Mouse (Mus musculus): Measurements from ENCODE around the gene Anks1b. TPM values are rescaled to one million over a fixed set of nuclear protein-coding genes. Genes with fewer than 3 reads are reported as not detected.

Gene Anks1b
- polyA plus RNA-seq, 1 experiment from 2014 or later, result 1.8 TPM

DNA sequence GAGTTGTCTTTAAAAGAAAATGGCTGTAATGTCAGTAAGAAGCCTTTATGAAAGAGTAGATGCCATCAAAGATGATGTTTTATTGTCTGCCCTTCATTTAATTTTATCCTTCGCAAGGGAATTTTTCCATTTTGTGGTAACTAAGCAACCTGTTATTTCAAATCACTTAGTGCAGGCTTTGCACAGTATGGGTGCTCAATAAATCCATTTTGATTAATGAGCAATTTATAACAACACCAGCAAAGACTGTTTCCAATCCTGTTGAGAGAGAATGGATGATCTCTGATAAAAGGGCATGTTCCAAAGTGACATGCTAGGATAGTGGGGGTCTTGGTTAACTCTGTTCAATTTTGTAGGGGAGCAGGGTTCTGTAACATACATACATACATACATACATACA is 398.0 kb downstream of the Anks1b start:
- ATAC-seq (ENCODE audit: low FRiP score, low TSS enrichment) (no peak), DNase-seq (ENCODE audit: low spot score) (no peak)
- TF ChIP-seq EP300 (optimal IDR thresholded peaks at IDR 0.05) (no peak), CTCF (IDR thresholded peaks at IDR 0.05; ENCODE audit: low read depth) (no peak)
- H3K4me2 ChIP-seq (replicated peaks; ENCODE audit: low read depth), result no peak overlapping the region
- no peak overlapping the region for H3K4me3 ChIP-seq (ENCODE audit: low read depth, low read length)
- H3K27me3 ChIP-seq (ENCODE audit: control insufficient read depth, insufficient read depth, low read length), result no peaks in the 10 kb centered on the region
- H3K4me1 ChIP-seq (replicated peaks; ENCODE audit: control insufficient read depth, insufficient read depth), result no peaks in the 10 kb centered on the region
- no peaks in the 10 kb centered on the region for H3K36me3 ChIP-seq (ENCODE audit: control insufficient read depth, insufficient read depth, low read length)
- no peak overlapping the region for H3K9ac ChIP-seq (ENCODE audit: low read length)
- H3K9me3 ChIP-seq (ENCODE audit: control insufficient read depth, low read length), result no peaks in the 10 kb centered on the region
- whole genome bisulfite sequencing, result 91% methylated on average over 1 of the region's 1 CpGs
- H3K27ac ChIP-seq (replicated peaks), result no peak overlapping the region

DNA sequence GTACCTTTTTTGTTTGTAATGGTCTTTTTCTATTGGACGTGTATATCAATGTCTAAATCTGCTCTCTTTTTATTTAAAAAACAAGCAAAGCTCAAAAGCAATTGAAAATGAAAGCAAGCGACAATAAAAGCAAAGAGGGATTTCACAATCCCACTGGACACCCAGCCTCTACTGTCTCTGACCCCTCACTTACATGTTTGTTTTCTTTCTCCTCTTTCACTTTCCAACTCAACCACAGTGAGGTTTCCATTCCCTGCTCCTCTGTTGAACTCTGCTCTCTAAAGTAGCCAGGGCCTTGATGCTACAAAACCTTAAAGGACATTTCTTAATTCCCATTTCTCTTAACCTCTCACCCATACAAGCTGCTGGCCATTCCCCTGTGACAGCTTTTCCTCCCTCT is 400.0 kb downstream of the Anks1b start:
- no peak overlapping the region for H3K4me2 ChIP-seq (replicated peaks; ENCODE audit: low read depth)
- no peak for DNase-seq (ENCODE audit: low spot score)
- no peaks in the 10 kb centered on the region for H3K36me3 ChIP-seq (ENCODE audit: control insufficient read depth, insufficient read depth, low read length)
- no peak for TF ChIP-seq EP300 (optimal IDR thresholded peaks at IDR 0.05)
- no peak for TF ChIP-seq CTCF (IDR thresholded peaks at IDR 0.05; ENCODE audit: low read depth)
- no peak overlapping the region for H3K4me3 ChIP-seq (ENCODE audit: low read depth, low read length)
- no peaks in the 10 kb centered on the region for H3K4me1 ChIP-seq (replicated peaks; ENCODE audit: control insufficient read depth, insufficient read depth)
- ATAC-seq (ENCODE audit: low FRiP score, low TSS enrichment), result no peak
- 60% methylated on average over 2 of the region's 2 CpGs for WGBS
- H3K9ac ChIP-seq (ENCODE audit: low read length), result no peak overlapping the region
- H3K9me3 ChIP-seq (ENCODE audit: control insufficient read depth, low read length), result no peaks in the 10 kb centered on the region
- H3K27ac ChIP-seq (replicated peaks), result no peak overlapping the region
- no peaks in the 10 kb centered on the region for H3K27me3 ChIP-seq (ENCODE audit: control insufficient read depth, insufficient read depth, low read length)

DNA sequence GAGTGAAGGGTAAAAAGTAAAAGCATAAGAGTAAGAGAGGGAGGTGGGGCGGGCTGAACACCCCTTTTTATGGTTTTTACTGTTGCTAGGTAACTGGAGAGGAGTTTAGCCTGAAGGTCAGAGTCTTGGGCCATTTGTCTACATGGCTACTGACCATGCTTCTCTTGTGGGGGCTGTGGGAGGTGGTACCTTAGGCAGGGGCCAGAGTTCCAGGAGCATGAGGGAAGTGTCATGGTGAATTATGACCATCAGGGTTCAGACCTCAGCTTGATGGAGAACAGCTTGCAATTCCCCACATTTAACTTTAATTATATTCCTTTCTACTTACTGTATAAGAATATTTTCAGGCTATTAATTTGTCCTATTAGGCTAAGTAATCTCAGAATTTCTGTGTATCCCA is 413.3 kb downstream of the Anks1b start:
- Histone ChIP-seq H3K4me3 (ENCODE audit: low read depth, low read length) (no peak overlapping the region), H3K9ac (ENCODE audit: low read length) (no peak overlapping the region), H3K4me2 (replicated peaks; ENCODE audit: low read depth) (no peak overlapping the region), H3K27me3 (ENCODE audit: control insufficient read depth, insufficient read depth, low read length) (no peaks in the 10 kb centered on the region), H3K4me1 (replicated peaks; ENCODE audit: control insufficient read depth, insufficient read depth) (no peaks in the 10 kb centered on the region), H3K9me3 (ENCODE audit: control insufficient read depth, low read length) (no peaks in the 10 kb centered on the region), H3K36me3 (ENCODE audit: control insufficient read depth, insufficient read depth, low read length) (no peaks in the 10 kb centered on the region), H3K27ac (replicated peaks) (no peak overlapping the region)
- WGBS, result 67% methylated on average over 1 of the region's 1 CpGs
- DNase-seq (ENCODE audit: low spot score) (no peak), ATAC-seq (ENCODE audit: low FRiP score, low TSS enrichment) (no peak)
- TF ChIP-seq EP300 (optimal IDR thresholded peaks at IDR 0.05) (no peak), CTCF (IDR thresholded peaks at IDR 0.05; ENCODE audit: low read depth) (no peak)

DNA sequence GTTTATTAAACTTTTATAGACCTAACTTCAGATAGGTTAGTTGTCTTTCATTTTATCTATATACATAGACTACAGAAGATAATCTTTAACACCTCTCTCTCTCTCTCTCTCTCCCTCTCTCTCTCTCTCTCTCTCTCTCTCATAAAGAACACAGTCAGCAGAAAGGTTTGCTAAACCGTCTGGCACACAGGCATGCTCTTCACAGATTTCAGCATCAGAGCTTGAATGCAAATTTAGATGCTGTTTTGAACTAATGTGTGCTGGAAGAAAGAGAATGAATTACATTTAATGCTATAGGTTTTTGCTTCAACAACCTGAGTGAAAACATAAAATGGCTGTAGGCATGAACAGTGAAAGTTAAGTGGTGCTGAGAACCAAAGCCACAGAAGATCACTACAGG is 429.9 kb downstream of the Anks1b start:
- 61% methylated on average over 1 of the region's 1 CpGs for WGBS

DNA sequence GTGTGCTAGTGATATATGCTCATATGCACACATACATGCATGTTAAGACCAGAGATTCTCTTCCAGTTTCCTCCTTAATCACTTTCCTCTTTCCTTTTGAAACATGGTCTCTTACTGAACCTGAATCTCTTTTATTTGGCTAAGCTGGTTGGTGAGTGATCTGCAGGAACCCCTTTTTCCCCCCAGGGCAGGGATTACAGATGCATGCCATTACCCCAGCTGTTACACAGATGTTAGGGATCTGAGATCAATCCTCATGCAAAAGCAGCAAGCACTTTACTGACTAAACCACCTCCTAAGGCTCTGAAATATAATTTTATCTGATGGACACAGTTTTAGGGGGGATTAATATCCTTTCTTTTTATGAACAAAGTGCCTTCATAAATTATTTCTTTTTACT is 432.8 kb downstream of the Anks1b start:
- no peak for ATAC-seq (ENCODE audit: low FRiP score, low TSS enrichment)
- no peak for DNase-seq (ENCODE audit: low spot score)
- Histone ChIP-seq H3K27me3 (ENCODE audit: control insufficient read depth, insufficient read depth, low read length) (no peaks in the 10 kb centered on the region), H3K4me2 (replicated peaks; ENCODE audit: low read depth) (no peak overlapping the region), H3K27ac (replicated peaks) (no peak overlapping the region), H3K4me3 (ENCODE audit: low read depth, low read length) (no peak overlapping the region), H3K36me3 (ENCODE audit: control insufficient read depth, insufficient read depth, low read length) (no peaks in the 10 kb centered on the region), H3K9me3 (ENCODE audit: control insufficient read depth, low read length) (no peaks in the 10 kb centered on the region), H3K4me1 (replicated peaks; ENCODE audit: control insufficient read depth, insufficient read depth) (no peaks in the 10 kb centered on the region), H3K9ac (ENCODE audit: low read length) (no peak overlapping the region)
- TF ChIP-seq CTCF (IDR thresholded peaks at IDR 0.05; ENCODE audit: low read depth) (no peak), EP300 (optimal IDR thresholded peaks at IDR 0.05) (no peak)

More for the DNA sequence above, 429.9 kb downstream of the Anks1b start:
- no peaks in the 10 kb centered on the region for H3K36me3 ChIP-seq (ENCODE audit: control insufficient read depth, insufficient read depth, low read length)
- no peak overlapping the region for H3K4me2 ChIP-seq (replicated peaks; ENCODE audit: low read depth)
- DNase-seq (ENCODE audit: low spot score) (no peak), ATAC-seq (ENCODE audit: low FRiP score, low TSS enrichment) (no peak)
- H3K27ac ChIP-seq (replicated peaks), result no peak overlapping the region
- H3K9me3 ChIP-seq (ENCODE audit: control insufficient read depth, low read length), result no peaks in the 10 kb centered on the region
- no peaks in the 10 kb centered on the region for H3K27me3 ChIP-seq (ENCODE audit: control insufficient read depth, insufficient read depth, low read length)
- no peak overlapping the region for H3K9ac ChIP-seq (ENCODE audit: low read length)
- H3K4me3 ChIP-seq (ENCODE audit: low read depth, low read length), result no peak overlapping the region
- TF ChIP-seq CTCF (IDR thresholded peaks at IDR 0.05; ENCODE audit: low read depth) (no peak), EP300 (optimal IDR thresholded peaks at IDR 0.05) (no peak)
- H3K4me1 ChIP-seq (replicated peaks; ENCODE audit: control insufficient read depth, insufficient read depth), result no peaks in the 10 kb centered on the region

DNA sequence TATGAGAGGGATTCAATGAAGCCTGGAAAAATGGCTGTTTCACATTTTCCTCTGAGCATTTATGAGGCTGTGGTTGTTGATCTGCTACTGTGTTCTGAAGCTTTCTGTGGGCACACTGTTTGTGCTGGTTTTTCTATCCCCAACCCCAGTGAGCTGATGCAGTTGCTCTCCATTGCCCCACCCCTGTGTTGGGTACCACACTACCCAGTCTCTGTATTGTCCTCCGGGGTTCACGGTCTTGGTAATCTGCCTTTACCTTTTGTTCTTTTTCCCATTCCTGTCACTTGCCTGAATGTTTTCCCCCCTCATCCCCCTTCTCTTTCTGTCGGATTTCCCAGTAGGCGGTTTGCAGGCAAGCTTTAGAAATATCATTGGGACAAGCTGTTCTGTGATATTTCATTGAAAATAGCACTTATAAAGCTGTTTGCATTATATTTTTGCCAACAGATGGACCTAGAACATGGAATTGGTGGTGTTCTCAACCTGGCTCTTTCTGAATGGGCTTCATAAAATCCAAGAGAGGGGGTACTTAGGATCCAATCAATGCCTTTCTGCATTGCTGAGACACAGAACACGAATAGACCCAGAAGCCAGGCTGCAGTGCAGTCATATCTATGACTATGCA is 434.7 kb downstream of the Anks1b start:
- H3K9me3 ChIP-seq (ENCODE audit: control insufficient read depth, low read length), result no peaks in the 10 kb centered on the region
- DNase-seq (ENCODE audit: low spot score), result no peak
- H3K27me3 ChIP-seq (ENCODE audit: control insufficient read depth, insufficient read depth, low read length), result no peaks in the 10 kb centered on the region
- TF ChIP-seq CTCF (IDR thresholded peaks at IDR 0.05; ENCODE audit: low read depth), result no peak
- no peak for TF ChIP-seq EP300 (optimal IDR thresholded peaks at IDR 0.05)
- H3K36me3 ChIP-seq (ENCODE audit: control insufficient read depth, insufficient read depth, low read length), result no peaks in the 10 kb centered on the region
- H3K4me2 ChIP-seq (replicated peaks; ENCODE audit: low read depth), result no peak overlapping the region
- H3K4me3 ChIP-seq (ENCODE audit: low read depth, low read length), result no peak overlapping the region
- no peak for ATAC-seq (ENCODE audit: low FRiP score, low TSS enrichment)
- no peak overlapping the region for H3K9ac ChIP-seq (ENCODE audit: low read length)
- H3K27ac ChIP-seq (replicated peaks), result no peak overlapping the region
- WGBS, result 62% methylated on average over 5 of the region's 5 CpGs
- H3K4me1 ChIP-seq (replicated peaks; ENCODE audit: control insufficient read depth, insufficient read depth), result no peaks in the 10 kb centered on the region
